Mouse (Mus musculus) monocyte, adult 59 days (primary cell): ENCODE results near the gene Slco1b2. TPM values are rescaled to one million over a fixed set of nuclear protein-coding genes. Genes with fewer than 3 reads are reported as not detected.

Experiments used
- total RNA-seq, 2 experiments: library from RNA; stranded (reverse); gene quantifications; one replicate each; pipeline ENCODE4 v1.2.4; 2023

Gene Slco1b2
- not detected for total RNA-seq

DNA sequence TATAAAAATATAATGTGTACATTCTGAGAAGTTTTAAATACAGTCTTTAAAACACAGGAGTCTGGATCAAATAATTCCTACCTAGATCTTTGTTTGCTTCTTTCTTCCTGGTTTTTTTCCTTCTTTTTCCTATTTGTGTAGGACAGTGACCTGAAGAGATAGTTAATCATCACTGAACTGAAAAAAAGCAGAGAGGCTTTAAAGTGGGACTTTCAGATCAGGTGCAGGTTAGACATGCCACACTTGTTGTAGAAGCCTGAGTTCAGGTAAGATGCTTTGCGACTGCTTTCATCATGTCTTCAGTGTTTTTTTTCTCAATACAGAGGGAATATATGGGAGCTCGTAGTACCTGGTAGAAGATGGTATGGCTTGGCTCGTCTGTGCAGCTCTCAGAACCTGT lies at the start of gene Slco1b2:
Gene Slco1b2 (plus strand): TSS at position 228 of the 400 bp plus-strand sequence.

Other genes starting within 250 kb of the Slco1b2 start
- not detected for gene Slco1c1, start 105.2 kb upstream of the Slco1b2 start, total RNA-seq
- not detected for gene Gm5724, start 144.3 kb downstream of the Slco1b2 start, total RNA-seq
- not detected for gene Slco1a4, start 226.7 kb downstream of the Slco1b2 start, total RNA-seq